Mouse (Mus musculus) adrenal gland, adult (tissue): Measurements from ENCODE around the gene Tomm6.

Source experiments
- DNase-seq, 2 experiments: peaks; one replicate each; pipeline ENCODE4 v3.0.0; 2022 to 2023; ENCODE audit warnings: low spot score in 1 of 2; ENCODE audit not compliant: inconsistent age in 2 of 2

Tomm6 gene

GRCm38 (mm10) chr17:47688344-47688607, at the start of gene Tomm6:
Gene Tomm6, minus strand, starts transcription at chr17:47688386.
- no peak for DNase-seq

- peak; percentile 95 to 98 for DNase-seq
Observed at GRCm38 (mm10) chr17:47737271-47738065, 49.3 kb upstream of the Tomm6 start.

- peak; percentile 97 to 99 for DNase-seq
Observed at GRCm38 (mm10) chr17:47736856-47737255, 48.7 kb upstream of the Tomm6 start, which contains the start of gene Tfeb. Gene Tfeb, plus strand, starts transcription at chr17:47737030.

- no peak for DNase-seq
Observed at GRCm38 (mm10) chr17:47735553-47736100, 47.4 kb upstream of the Tomm6 start.

GRCm38 (mm10) chr17:47730633-47731575, 42.7 kb upstream of the Tomm6 start:
- no peak for DNase-seq

- no peak for DNase-seq
Observed at GRCm38 (mm10) chr17:47726566-47726965, 38.4 kb upstream of the Tomm6 start, which contains the start of gene Pgc. Gene Pgc, plus strand, starts transcription at chr17:47726842.

GRCm38 (mm10) chr17:47721183-47721582, 33.0 kb upstream of the Tomm6 start:
- no peak for DNase-seq

- DNase-seq, result no peak
Observed at GRCm38 (mm10) chr17:47715037-47715436, 26.9 kb upstream of the Tomm6 start.

- DNase-seq, result no peak
Observed at GRCm38 (mm10) chr17:47712889-47713571, 24.8 kb upstream of the Tomm6 start.

GRCm38 (mm10) chr17:47711883-47712282, 23.7 kb upstream of the Tomm6 start:
- no peak for DNase-seq

- no peak for DNase-seq
Observed at GRCm38 (mm10) chr17:47710036-47710435, 21.9 kb upstream of the Tomm6 start.

GRCm38 (mm10) chr17:47708972-47709371, 20.8 kb upstream of the Tomm6 start:
- DNase-seq, result no peak

- DNase-seq, result no peak
Observed at GRCm38 (mm10) chr17:47707961-47708360, 19.8 kb upstream of the Tomm6 start.

- no peak for DNase-seq
Observed at GRCm38 (mm10) chr17:47706196-47706595, 18.0 kb upstream of the Tomm6 start.

GRCm38 (mm10) chr17:47704692-47705091, 16.5 kb upstream of the Tomm6 start:
- no peak for DNase-seq

GRCm38 (mm10) chr17:47703556-47703955, 15.4 kb upstream of the Tomm6 start:
- DNase-seq, result no peak

- DNase-seq, result no peak
Observed at GRCm38 (mm10) chr17:47702548-47703345, 14.6 kb upstream of the Tomm6 start.

- no peak for DNase-seq
Observed at GRCm38 (mm10) chr17:47701793-47702192, 13.6 kb upstream of the Tomm6 start.

GRCm38 (mm10) chr17:47699055-47699454, 10.9 kb upstream of the Tomm6 start:
- no peak for DNase-seq

GRCm38 (mm10) chr17:47698156-47698555, 10.0 kb upstream of the Tomm6 start:
- no peak for DNase-seq
